Mouse (Mus musculus) hindbrain, embryonic 15.5 days (tissue): ENCODE results near the gene St6galnac3. TPM values are rescaled to one million over a fixed set of nuclear protein-coding genes. Genes with fewer than 3 reads are reported as not detected.
A peak's percentile ranks its signal among the peaks of the same experiment; 100 is the strongest.

Experiments
- ATAC-seq: fragments of 200-750 bp; cut with Nextera tagmentation; 2 replicates; pipeline ENCODE4 v1.8.0; 2017; ENCODE audit warnings: low read depth, moderate number of reproducible peaks, moderate TSS enrichment; ENCODE audit not compliant: low FRiP score
- H3K27ac ChIP-seq: fragments of 300-500 bp; sonication (generic); replicated peaks from 2 replicates; pipeline ENCODE4 v1.5.1; 2015; ENCODE audit warnings: mild to moderate bottlenecking, inconsistent platforms
- H3K27me3 ChIP-seq: fragments of 300-500 bp; sonication (generic); 2 replicates; pipeline ENCODE4 v1.6.1; 2015; ENCODE audit warnings: control low read depth, inconsistent platforms
- H3K36me3 ChIP-seq: fragments of 300-500 bp; sonication (generic); 2 replicates; pipeline ENCODE4 v1.6.1; 2015; ENCODE audit warnings: control low read depth, inconsistent platforms
- H3K4me1 ChIP-seq: fragments of 300-500 bp; sonication (generic); replicated peaks from 2 replicates; pipeline ENCODE4 v1.6.1; 2015; ENCODE audit warnings: control low read depth, inconsistent platforms
- H3K4me2 ChIP-seq: fragments of 300-500 bp; sonication (generic); 2 replicates; pipeline ENCODE4 v1.6.1; 2015; ENCODE audit warnings: moderate library complexity, mild to moderate bottlenecking, inconsistent platforms
- H3K4me3 ChIP-seq: fragments of 300-500 bp; sonication (generic); 2 replicates; pipeline ENCODE4 v1.5.1; 2015; ENCODE audit warnings: mild to moderate bottlenecking, inconsistent platforms
- H3K9ac ChIP-seq: fragments of 300-500 bp; sonication (generic); 2 replicates; pipeline ENCODE4 v1.6.1; 2015; ENCODE audit warnings: inconsistent platforms
- H3K9me3 ChIP-seq: fragments of 300-500 bp; sonication (generic); 2 replicates; pipeline ENCODE4 v1.6.1; 2016; ENCODE audit warnings: control low read depth, inconsistent platforms
- WGBS: fragments of 180-500 bp; shearing (Covaris S2); methylation state at CpG from one replicate; pipeline ENCODE4 v1.1.7; 2015; 5-methylcytosine and 5-hydroxymethylcytosine counted together
- polyA plus RNA-seq: library from polyadenylated mRNA; unstranded; fragments of >200 nt; fragmentation: Nextera tagmentation; extraction: Ambion mirVana; gene quantifications from 2 replicates; pipeline ENCODE4 v1.2.1, GENCODE M21; 2015

The St6galnac3 gene
- polyA plus RNA-seq, 1 experiment from 2014 or later: 23.1 TPM

- Histone ChIP-seq H3K27ac (0 out of 2 replicates have a peak overlapping the region, but pooled peaks have one; percentile 0), H3K9ac (no peak overlapping the region), H3K9me3 (no peaks in the 10 kb centered on the region), H3K36me3 (no peaks in the 10 kb centered on the region), H3K4me2 (no peak overlapping the region), H3K4me1 (peaks cover 12% of the 10 kb centered on the region; the same call in 1 of the 2 replicates), H3K27me3 (no peaks in the 10 kb centered on the region), H3K4me3 (no peak overlapping the region)
- no peak for ATAC-seq
- WGBS: 67% methylated on average over 4 of the region's 4 CpGs
Measured at GRCm38 (mm10) chr3:153593978-153594377, 131.0 kb downstream of the St6galnac3 start.

DNA sequence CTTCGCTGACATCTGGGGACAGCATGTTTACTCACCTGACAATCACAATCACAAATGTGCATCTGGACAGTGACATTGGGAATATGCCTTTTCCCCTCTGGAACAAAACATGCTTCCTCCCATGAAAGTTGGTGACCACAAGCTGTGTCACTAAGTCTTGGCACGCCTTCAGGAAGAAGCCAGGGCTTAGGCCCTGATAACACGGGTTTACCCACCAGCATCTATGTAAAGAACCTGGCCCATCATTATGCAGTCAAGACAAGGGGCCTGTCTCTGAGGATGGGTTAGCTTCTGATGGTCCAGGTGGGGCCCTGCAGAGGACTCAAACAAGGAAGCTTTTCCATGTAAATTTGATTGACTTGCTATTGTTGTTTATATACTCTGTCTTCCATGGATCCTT lies 131.9 kb downstream of the St6galnac3 start:
- Histone ChIP-seq H3K36me3 (no peaks in the 10 kb centered on the region), H3K27ac (no peak overlapping the region), H3K9ac (no peak overlapping the region), H3K4me1 (peaks cover 13% of the 10 kb centered on the region; the same call in 1 of the 2 replicates), H3K4me3 (no peak overlapping the region), H3K27me3 (no peaks in the 10 kb centered on the region), H3K4me2 (no peak overlapping the region), H3K9me3 (no peaks in the 10 kb centered on the region)
- ATAC-seq: no peak
- 66% methylated on average over 3 of the region's 3 CpGs for WGBS

- Histone ChIP-seq H3K27ac (no peak overlapping the region), H3K9ac (no peak overlapping the region), H3K36me3 (no peaks in the 10 kb centered on the region), H3K4me1 (0 out of 2 replicates have a peak, but pooled peaks cover 9% of the 10 kb centered on the region), H3K4me2 (no peak overlapping the region), H3K9me3 (no peaks in the 10 kb centered on the region), H3K4me3 (no peak overlapping the region), H3K27me3 (no peaks in the 10 kb centered on the region)
- ATAC-seq: no peak
- WGBS: 68% methylated on average over 1 of the region's 1 CpGs
Measured at GRCm38 (mm10) chr3:153587594-153587993, 137.4 kb downstream of the St6galnac3 start.

GRCm38 (mm10) chr3:153584836-153585235 lies 140.1 kb downstream of the St6galnac3 start:
- ATAC-seq: peak; percentile 28; the same call in 1 of the 2 replicates
- Histone ChIP-seq H3K27me3 (no peaks in the 10 kb centered on the region), H3K4me1 (peaks cover 18% of the 10 kb centered on the region), H3K9ac (no peak overlapping the region), H3K4me3 (no peak overlapping the region), H3K36me3 (no peaks in the 10 kb centered on the region), H3K27ac (no peak overlapping the region), H3K4me2 (no peak overlapping the region), H3K9me3 (no peaks in the 10 kb centered on the region)
- 40% methylated on average over 3 of the region's 3 CpGs for WGBS

- no peak overlapping the region for H3K4me3 ChIP-seq
- H3K36me3 ChIP-seq: no peaks in the 10 kb centered on the region
- H3K27ac ChIP-seq: no peak overlapping the region
- ATAC-seq: no peak
- no peak overlapping the region for H3K4me2 ChIP-seq
- no peaks in the 10 kb centered on the region for H3K27me3 ChIP-seq
- H3K4me1 ChIP-seq: peaks cover 14% of the 10 kb centered on the region
- no peak overlapping the region for H3K9ac ChIP-seq
- no peaks in the 10 kb centered on the region for H3K9me3 ChIP-seq
- 64% methylated on average over 4 of the region's 4 CpGs for WGBS
Measured at GRCm38 (mm10) chr3:153582065-153582464, 142.9 kb downstream of the St6galnac3 start.

GRCm38 (mm10) chr3:153580625-153581024 lies 144.3 kb downstream of the St6galnac3 start:
- H3K27me3 ChIP-seq: no peaks in the 10 kb centered on the region

DNA sequence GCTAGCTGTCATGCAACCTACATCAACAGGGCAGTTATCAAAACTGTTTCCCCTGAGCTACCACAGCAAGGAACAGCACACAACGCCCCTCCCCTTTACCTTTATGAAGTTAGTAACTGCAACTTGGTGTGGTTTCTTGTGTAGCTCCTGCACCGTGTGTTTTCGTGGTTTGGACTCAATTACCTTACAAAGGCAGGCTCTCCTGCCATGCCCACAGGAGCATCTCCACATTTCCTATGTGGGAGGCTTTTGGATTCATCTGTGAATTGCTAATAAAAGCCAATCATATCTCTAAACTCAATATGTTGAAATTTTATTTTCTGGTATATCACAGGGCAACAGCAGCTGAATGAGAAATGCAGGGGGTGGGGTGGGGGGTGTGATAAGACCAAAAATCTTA lies 144.8 kb downstream of the St6galnac3 start:
- Histone ChIP-seq H3K36me3 (no peaks in the 10 kb centered on the region), H3K4me1 (peaks cover 14% of the 10 kb centered on the region), H3K27me3 (no peaks in the 10 kb centered on the region), H3K9me3 (no peaks in the 10 kb centered on the region), H3K9ac (no peak overlapping the region), H3K4me2 (no peak overlapping the region), H3K4me3 (no peak overlapping the region), H3K27ac (no peak overlapping the region)
- 88% methylated on average over 3 of the region's 3 CpGs for WGBS
- no peak for ATAC-seq

More at GRCm38 (mm10) chr3:153580625-153581024, 144.3 kb downstream of the St6galnac3 start:
- Histone ChIP-seq H3K4me2 (no peak overlapping the region), H3K36me3 (no peaks in the 10 kb centered on the region), H3K4me1 (peaks cover 14% of the 10 kb centered on the region), H3K9me3 (no peaks in the 10 kb centered on the region), H3K9ac (no peak overlapping the region), H3K27ac (no peak overlapping the region), H3K4me3 (no peak overlapping the region)
- 54% methylated on average over 2 of the region's 2 CpGs for WGBS
- no peak for ATAC-seq

- Histone ChIP-seq H3K4me1 (peaks cover 9% of the 10 kb centered on the region), H3K9me3 (no peaks in the 10 kb centered on the region), H3K36me3 (no peaks in the 10 kb centered on the region), H3K27me3 (no peaks in the 10 kb centered on the region), H3K4me3 (no peak overlapping the region), H3K27ac (no peak overlapping the region), H3K9ac (no peak overlapping the region), H3K4me2 (no peak overlapping the region)
- 75% methylated on average over 2 of the region's 2 CpGs for WGBS
- no peak for ATAC-seq
Measured at GRCm38 (mm10) chr3:153577286-153577685, 147.7 kb downstream of the St6galnac3 start.

DNA sequence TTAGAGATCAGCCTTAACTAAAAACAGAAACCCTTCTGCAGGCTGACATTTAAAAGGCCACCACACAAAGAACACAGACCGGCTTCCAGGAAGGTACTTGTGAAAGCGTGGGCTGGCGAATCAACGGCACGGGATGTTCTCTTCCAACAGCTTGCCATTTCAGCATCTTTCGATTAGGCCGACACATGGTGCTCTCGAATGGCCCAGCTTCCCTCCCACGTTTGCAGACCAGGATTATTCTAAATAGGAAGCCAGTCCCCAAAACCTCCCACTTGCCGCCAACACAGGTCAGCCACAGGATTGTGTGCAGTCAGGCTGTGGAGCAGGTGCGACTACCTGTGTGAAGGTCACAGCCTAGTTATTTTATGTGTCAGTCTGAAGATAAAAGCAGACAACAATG lies 153.8 kb downstream of the St6galnac3 start:
- Histone ChIP-seq H3K36me3 (no peaks in the 10 kb centered on the region), H3K4me2 (no peak overlapping the region), H3K9ac (no peak overlapping the region), H3K9me3 (no peaks in the 10 kb centered on the region), H3K4me1 (peaks cover 6% of the 10 kb centered on the region; the same call in 1 of the 2 replicates), H3K4me3 (no peak overlapping the region), H3K27ac (no peak overlapping the region), H3K27me3 (no peaks in the 10 kb centered on the region)
- 86% methylated on average over 11 of the region's 11 CpGs for WGBS
- no peak for ATAC-seq

GRCm38 (mm10) chr3:153568815-153569214 lies 156.2 kb downstream of the St6galnac3 start:
- Histone ChIP-seq H3K36me3 (no peaks in the 10 kb centered on the region), H3K4me3 (no peak overlapping the region), H3K4me1 (peaks cover 15% of the 10 kb centered on the region; the same call in 1 of the 2 replicates), H3K4me2 (no peak overlapping the region), H3K9me3 (no peaks in the 10 kb centered on the region), H3K9ac (no peak overlapping the region), H3K27ac (no peak overlapping the region), H3K27me3 (no peaks in the 10 kb centered on the region)
- no peak for ATAC-seq
- 93% methylated on average over 3 of the region's 3 CpGs for WGBS

- Histone ChIP-seq H3K9me3 (no peaks in the 10 kb centered on the region), H3K27me3 (no peaks in the 10 kb centered on the region), H3K4me1 (peaks cover 15% of the 10 kb centered on the region; the same call in 1 of the 2 replicates), H3K27ac (no peak overlapping the region), H3K4me2 (no peak overlapping the region), H3K9ac (no peak overlapping the region), H3K36me3 (no peaks in the 10 kb centered on the region), H3K4me3 (no peak overlapping the region)
- no peak for ATAC-seq
- 61% methylated on average over 3 of the region's 3 CpGs for WGBS
Measured at GRCm38 (mm10) chr3:153567913-153568312, 157.1 kb downstream of the St6galnac3 start.

DNA sequence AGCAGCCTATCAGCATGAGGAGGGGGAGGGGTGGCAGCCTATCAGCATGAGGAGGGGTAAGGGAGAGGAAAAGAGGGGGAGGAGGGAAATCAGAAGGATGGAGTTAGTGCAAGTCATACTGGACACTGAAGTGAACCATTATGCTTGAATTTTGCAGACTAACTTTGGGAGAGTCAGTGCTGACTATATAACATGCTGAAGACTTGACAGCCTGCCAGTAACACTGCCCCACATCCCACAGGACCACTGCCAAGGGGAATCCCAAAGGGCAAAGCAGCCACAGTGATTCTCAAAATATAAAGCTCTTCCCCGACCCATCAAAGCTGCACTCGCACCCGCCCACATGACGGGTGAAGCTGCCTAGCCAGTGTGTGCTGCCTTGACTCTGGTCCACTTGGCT lies 157.5 kb downstream of the St6galnac3 start:
- no peaks in the 10 kb centered on the region for H3K27me3 ChIP-seq
- H3K9ac ChIP-seq: no peak overlapping the region
- no peaks in the 10 kb centered on the region for H3K9me3 ChIP-seq
- H3K4me1 ChIP-seq: peaks cover 15% of the 10 kb centered on the region; the same call in 1 of the 2 replicates
- H3K4me3 ChIP-seq: no peak overlapping the region
- H3K4me2 ChIP-seq: no peak overlapping the region
- no peaks in the 10 kb centered on the region for H3K36me3 ChIP-seq
- H3K27ac ChIP-seq: no peak overlapping the region
- 58% methylated on average over 4 of the region's 4 CpGs for WGBS
- no peak for ATAC-seq

DNA sequence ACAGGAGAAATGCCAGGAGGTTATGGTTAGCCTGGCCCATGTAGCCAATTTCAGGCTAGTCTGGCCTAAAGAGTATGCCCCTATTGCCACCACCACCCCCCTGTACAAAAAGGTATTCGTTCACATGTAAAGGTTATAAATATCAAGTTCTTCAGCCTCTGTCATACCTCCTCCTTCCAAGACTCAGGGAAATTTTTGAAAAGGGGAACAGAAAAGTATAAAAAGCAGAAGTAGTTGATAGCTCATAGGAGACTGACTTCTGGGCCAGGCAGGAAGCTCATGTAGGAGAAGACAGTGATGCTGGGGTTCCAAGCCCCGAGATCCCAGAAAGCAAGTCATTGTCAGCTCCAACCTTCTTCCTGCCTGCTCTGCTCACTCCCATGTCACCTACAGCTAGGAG lies 158.9 kb downstream of the St6galnac3 start:
- Histone ChIP-seq H3K27ac (no peak overlapping the region), H3K9ac (no peak overlapping the region), H3K9me3 (no peaks in the 10 kb centered on the region), H3K4me2 (no peak overlapping the region), H3K27me3 (no peaks in the 10 kb centered on the region), H3K36me3 (no peaks in the 10 kb centered on the region), H3K4me3 (no peak overlapping the region), H3K4me1 (peaks cover 15% of the 10 kb centered on the region; the same call in 1 of the 2 replicates)
- no peak for ATAC-seq
- WGBS: 95% methylated on average over 2 of the region's 2 CpGs
